Mouse (Mus musculus) kidney, adult 2 months (tissue): ENCODE results near the gene Mink1.

ENCODE experiments used
- CTCF ChIP-seq: fragments of 200-500 bp; conservative IDR thresholded peaks from 2 replicates; pipeline ENCODE4 v1.5.1; 2011; ENCODE audit warnings: low read depth, mild to moderate bottlenecking, control low read depth, low read length, moderate library complexity, mixed read lengths; ENCODE audit not compliant: insufficient read depth, insufficient read length
- POLR2A ChIP-seq: fragments of 200-500 bp; IDR thresholded peaks from one replicate; pipeline ENCODE4 v1.6.1; 2011; ENCODE audit warnings: low read depth, low read length, control low read depth

GRCm38 (mm10) chr11:70641241-70641640, 78.6 kb downstream of the Mink1 start:
- TF ChIP-seq POLR2A = no peak
- TF ChIP-seq CTCF = no peak
